Mouse (Mus musculus) right cerebral cortex, adult 2 months (tissue): ENCODE results near the gene Gng5.

ENCODE experiments used
- DNase-seq, 2 experiments: peaks; one replicate each; pipeline ENCODE4 v3.0.0; 2021 to 2022; ENCODE audit warnings: low spot score in 2 of 2

Gng5 gene

DNA sequence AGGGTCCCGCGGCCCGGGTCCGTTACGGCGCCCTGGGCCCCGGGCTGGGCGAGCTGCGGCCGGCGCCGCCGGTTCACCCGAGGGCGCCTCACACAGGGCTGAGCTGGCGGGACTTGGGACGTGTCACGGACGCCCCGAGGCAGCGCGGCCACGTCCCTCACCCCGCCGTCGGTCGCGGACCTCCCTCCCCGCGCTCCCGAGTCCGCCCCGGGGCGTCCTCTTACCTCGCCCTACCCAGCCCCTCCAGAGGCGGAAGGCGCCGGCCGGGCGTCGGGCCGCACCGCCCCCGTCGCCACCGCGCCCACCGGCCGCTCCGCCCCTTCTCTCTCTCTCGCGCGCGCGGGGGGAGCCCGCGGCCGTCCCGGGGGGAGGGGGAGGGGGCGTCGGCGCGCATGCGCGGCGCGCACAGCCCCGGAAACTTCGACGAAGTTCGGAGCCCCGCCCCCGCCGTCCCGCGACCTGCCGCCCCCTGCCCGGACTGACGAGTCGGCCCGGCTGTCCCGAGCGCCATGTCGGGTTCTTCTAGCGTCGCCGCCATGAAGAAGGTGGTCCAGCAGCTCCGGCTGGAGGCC, at the start of gene Gng5, which contains the start of gene Spata1:
Gene Gng5, plus strand, starts transcription at position 377 of the 572 bp plus-strand sequence.
Gene Spata1, minus strand, starts transcription at position 323 of the 572 bp plus-strand sequence.
- peak; percentile 35 to 40 for DNase-seq

DNA sequence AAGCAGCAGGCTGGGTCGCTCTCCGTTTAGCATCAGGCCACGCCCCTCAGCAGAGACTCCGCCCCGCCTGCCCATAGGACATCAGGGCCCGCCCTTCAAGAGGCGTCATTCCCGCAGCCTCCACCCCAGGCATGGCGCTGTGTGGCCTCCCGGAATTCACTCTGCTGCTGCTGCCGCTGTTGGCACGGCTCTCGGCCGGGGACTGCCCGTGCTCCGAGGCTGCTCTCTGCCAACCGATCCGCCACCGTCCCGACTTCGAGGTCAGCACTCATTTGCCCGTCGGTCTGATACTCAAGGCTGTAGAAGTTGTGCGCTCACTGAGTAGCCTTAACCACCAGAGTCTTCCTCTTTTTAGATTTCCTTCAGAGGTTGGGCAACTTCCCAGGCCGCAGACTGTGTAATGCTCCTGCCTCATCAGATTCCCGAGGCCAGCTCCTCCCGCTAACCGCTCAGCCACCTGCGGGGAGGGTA, 49.2 kb upstream of the Gng5 start:
- peak; percentile 90 for DNase-seq

- no peak for DNase-seq
Measured at GRCm38 (mm10) chr3:146451375-146451774, 48.2 kb upstream of the Gng5 start.

GRCm38 (mm10) chr3:146462939-146463338, 36.7 kb upstream of the Gng5 start:
- DNase-seq, result no peak

- no peak for DNase-seq
Measured at GRCm38 (mm10) chr3:146469226-146469625, 30.4 kb upstream of the Gng5 start.

GRCm38 (mm10) chr3:146472657-146473056, 26.9 kb upstream of the Gng5 start:
- no peak for DNase-seq

DNA sequence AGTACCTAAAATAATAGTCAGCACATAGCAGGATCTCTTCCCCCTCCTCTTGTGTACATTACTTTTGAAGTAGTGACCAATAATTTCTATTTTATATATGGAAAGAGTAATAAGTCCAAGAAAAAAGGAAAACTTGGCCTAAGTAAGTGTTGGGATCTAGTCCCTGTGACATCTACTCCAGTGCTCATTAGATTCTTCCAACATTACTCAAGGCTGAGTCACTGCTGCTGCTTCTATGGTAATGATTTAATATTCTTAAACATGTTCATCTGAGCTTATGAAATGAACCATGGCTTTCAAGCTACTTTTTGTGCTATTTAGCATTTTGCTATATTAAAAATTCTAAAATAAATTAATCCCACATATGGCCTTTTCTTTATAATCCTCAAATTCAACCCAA, 25.9 kb upstream of the Gng5 start:
- DNase-seq, result no peak

GRCm38 (mm10) chr3:146474428-146474827, 25.2 kb upstream of the Gng5 start:
- no peak for DNase-seq

DNA sequence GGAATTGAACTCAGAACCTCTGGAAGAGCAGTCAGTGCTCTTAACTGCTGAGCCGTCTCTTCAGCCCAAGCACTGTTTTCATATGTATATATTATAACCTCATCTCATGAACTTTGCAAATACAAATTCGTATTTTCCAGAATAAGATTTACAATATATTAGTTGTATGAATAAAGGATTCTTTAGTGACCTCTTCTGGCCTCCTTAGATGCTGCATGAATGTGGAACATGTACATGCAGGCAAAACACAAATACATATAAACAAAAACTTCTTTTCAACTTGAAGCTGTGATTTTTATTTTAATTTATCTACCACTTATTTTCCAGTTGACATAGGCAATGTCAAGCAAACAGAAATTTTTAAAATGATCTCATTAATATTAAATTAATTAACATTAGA, 17.6 kb upstream of the Gng5 start:
- no peak for DNase-seq

- no peak for DNase-seq
Measured at GRCm38 (mm10) chr3:146486464-146486863, 13.1 kb upstream of the Gng5 start.

DNA sequence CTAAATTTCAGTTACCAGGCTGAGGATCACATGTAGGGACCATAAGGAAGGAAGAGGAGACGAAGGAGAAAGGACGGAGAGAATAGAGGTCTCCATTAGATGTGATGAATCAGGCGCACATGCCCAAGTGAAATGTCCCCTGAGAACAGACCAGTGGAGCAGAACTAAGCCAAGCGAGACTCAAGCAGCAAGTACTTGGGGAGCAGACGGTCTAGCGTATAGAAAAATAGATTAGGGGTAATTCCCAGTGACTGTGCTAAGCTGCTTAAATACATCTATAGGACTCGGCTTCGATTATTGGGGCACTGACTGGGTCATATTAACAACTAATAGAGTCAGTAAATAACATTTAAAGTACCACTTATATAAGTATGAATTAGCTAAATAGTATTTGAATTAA, 4.7 kb upstream of the Gng5 start:
- DNase-seq, result no peak

DNA sequence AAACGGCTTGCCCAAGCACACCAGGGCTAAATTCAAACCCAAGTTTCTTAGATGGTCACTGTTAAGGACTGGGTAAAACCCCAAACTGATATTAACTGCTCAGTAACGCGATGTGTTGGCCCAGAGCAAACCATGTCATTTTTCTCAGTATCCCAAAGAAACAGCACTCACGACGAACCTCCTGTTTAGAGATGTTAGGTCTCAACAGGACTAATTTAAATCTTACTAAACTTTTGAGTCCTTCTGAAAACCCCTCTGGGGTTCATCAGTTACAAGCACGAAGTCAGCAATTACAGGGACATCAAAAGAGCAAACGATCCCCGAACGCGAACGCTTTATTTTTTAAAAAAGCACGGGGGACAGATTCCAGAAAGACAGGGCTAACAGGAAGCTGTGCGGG, 618 bp upstream of the Gng5 start:
- no peak for DNase-seq

DNA sequence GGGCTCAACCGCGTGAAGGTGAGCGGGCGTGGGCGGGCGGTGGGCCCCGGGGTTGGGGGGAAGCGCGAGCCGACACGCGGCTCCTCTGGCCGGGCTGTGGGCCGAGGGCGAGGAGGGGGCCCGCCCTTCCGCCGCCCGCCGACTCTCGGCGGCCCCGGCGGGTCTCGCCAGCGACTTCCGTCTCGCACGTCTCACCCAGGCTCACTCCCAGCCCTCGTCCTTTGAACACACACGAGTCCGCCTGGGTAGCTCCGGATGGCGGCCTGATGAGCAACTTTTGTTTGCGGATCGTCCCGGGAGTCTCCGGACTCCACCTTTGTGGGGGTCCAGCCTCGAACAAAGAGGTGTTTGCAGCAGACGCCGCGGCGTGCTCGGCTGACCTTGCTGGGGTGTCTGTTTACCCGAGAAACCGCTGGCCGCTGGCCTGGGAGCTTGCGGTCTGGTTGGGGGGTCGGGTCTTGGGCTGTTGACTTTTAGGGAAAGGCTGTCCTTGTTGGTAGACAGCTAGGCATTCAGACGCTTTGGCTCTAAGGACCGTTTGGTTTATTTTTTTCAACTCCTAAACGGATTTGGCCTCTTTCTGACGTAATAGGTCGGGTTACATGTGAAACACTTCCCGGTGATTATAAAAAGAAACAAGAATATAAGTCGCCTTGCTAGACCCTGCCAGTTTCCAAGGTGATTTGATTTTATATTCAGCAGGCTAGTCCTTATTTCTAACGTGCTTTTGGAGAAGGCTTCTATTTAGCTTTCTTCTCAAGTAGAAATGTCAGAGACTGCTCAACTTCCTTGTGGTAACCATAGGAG, 599 bp downstream of the Gng5 start:
- peak in 1 of 2 experiments; percentile 16 for DNase-seq

GRCm38 (mm10) chr3:146500810-146501201, 1.2 kb downstream of the Gng5 start:
- DNase-seq, result no peak

DNA sequence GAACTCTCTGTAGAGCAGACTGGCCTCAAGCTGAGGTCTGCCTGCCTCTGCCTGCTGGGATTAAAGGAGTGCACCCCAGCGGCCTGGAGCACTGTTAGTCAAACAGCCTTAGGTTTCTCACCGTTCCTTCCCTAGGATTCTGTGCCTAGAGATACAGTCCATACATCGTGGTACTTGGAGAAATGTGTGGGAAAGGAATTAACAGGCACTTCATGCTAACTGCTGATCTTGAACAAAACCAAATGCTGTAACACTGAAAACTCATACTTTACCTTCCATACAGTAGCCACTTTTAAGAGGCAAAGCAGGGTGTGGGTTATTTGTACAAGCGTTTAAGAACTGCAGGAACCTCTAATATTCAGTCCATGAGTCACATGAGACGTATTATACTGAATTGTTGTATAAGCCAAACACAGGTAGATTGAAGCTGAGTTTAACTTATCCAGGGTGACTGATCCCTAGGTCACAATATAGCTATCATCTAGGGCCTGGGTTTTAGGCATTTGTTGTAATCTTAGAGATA, 2.1 kb downstream of the Gng5 start:
- no peak for DNase-seq

GRCm38 (mm10) chr3:146506711-146507110, 7.1 kb downstream of the Gng5 start:
- no peak for DNase-seq

DNA sequence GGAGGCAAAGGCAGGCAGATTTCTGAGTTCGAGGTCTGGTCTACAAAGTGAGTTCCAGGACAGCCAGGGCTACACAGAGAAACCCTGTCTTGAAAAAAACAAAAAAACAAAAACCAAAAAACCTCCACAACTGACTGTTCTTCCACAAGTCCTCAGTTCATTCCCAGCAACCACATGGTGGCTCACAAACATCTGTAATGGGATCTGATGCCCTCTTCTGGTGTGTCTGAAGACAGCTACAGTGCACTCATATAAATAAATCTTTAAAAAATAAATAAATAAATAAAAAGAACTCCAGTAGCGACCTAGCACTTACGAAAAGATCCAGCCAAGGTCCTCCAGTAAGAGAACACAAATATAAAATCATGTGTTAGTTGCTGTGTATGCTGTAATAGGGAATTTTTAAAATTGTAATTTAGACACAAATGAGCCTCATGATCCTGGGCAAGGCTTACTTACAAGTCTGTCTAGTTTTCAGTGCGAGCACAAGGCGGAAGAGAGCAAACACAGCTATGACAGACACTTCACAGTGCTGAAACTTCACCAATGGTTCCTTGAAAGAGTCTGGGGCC, 20.7 kb downstream of the Gng5 start:
- DNase-seq, result peak in 1 of 2 experiments; percentile 15

GRCm38 (mm10) chr3:146520798-146521651, 21.4 kb downstream of the Gng5 start, which contains the start of gene Rpf1:
Rpf1 (minus strand) TSS chr3:146521429.
- DNase-seq, result peak; percentile 95 to 97

DNA sequence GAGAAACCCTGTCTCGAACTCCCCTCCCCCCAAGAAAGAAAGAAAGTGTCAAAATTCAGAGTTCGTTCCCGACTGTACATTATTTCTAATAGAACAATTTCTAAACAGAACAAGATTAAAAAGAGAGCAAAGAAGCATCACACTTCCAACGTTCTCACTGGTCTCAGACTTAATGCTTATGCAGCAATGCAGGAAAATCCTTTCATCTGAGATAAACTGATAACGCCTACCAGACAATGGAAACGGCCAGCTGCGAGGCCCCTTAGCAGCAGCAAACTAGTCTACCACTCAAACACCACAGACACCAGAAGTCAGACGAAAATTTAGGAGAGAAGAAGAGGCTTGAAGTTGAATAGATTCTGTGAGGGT, 22.0 kb downstream of the Gng5 start:
- DNase-seq, result no peak

DNA sequence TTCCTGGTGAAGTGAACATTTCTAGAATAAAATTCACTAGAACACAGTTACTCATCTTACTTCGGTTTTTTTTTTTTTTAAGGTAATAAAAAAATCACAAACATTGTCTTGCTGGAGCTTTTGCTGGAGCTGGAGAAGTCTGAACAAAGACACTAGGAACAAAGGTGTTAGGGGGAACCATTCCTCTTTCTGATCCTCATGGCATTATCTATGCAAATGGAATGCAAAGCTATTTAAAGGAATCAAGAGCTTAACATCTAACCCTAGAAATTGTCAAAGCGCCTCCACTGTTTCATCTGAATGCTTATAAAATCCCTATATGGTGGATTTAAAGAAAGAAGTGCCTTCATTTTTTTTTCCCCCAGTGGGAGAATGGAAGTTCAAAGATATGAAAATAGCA, 28.7 kb downstream of the Gng5 start:
- no peak for DNase-seq

- DNase-seq, result no peak
Measured at GRCm38 (mm10) chr3:146534986-146535385, 35.4 kb downstream of the Gng5 start.
